Comparison of ENCODE assay signal across 28 mouse cellular contexts in the genomic region with DNA sequence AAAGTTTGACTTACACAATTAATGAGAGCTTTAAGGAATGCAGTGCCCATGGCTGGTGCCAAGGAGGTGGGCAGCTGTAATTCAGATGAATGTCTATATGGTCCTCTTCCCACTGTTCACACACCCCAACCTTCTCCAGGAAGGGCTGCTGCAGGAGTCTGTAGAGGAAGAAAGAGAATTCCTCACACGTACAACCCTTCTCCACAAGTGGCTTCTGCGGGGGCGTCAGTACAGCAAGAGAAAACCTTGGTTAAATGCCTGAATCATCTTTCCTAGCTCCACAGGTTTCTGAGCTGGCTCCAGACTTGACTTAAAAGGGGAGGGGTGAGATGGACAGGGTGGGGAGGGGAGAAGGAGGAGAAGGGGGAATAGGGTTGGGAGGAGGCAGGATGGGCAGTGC.
A peak's percentile ranks its signal among the peaks of the same experiment; 100 is the strongest.
DNase-seq lines count a peak whose midpoint lies in the region; TF ChIP-seq lines count a peak whose summit lies in the region.
"Had no signal": no experiment of that assay in that cellular context is flagged by ENCODE, and none has a peak within 500 bp of the region (broad histone marks: within the 10 kb centered on the region; RNA-seq: fewer than 3 reads in every experiment).

No protein-coding gene starts in this region.

- H3K27ac ChIP-seq in left cerebral cortex, adult 2 months = no peak overlapping the region
- H3K27ac ChIP-seq: embryonic facial prominence, embryonic 12.5 days; heart, embryonic 10.5 days; heart, embryonic 15.5 days; intestine, embryonic 15.5 days; kidney, postnatal 0 days; limb, embryonic 10.5 days; limb, embryonic 15.5 days; liver, embryonic 13.5 days; neural tube, embryonic 15.5 days had no signal

- no peak overlapping the region for H3K4me3 ChIP-seq in left cerebral cortex, adult 2 months
- H3K4me3 ChIP-seq: embryonic facial prominence, embryonic 12.5 days; heart, embryonic 10.5 days; heart, embryonic 15.5 days; intestine, embryonic 15.5 days; limb, embryonic 10.5 days; limb, embryonic 15.5 days; liver, embryonic 13.5 days; neural tube, embryonic 15.5 days had no signal

- no peak for TF ChIP-seq CTCF in left cerebral cortex, adult 2 months (IDR thresholded peaks at IDR 0.05)

- intact Hi-C loops in left cerebral cortex, adult 2 months (cut with DNase I) = no loop called here

- DNase-seq in right cerebral cortex, adult 18-20 months = peak; percentile 71
- DNase-seq in right cerebral cortex, postnatal 4 days = no peak
- DNase-seq in frontal cortex, postnatal 36 days (ENCODE audit: low spot score in 2 of 2) = peak; percentile 47 to 51
- DNase-seq in left cerebral cortex, adult 2 months (ENCODE audit: extremely low spot score in 1 of 2, low spot score in 2 of 2) = peak; percentile 30 to 54
- DNase-seq in telencephalon, adult 2 months (ENCODE audit: low read depth, low spot score) = peak; percentile 19
- DNase-seq in thymus, postnatal 4 days = no peak
- DNase-seq: adrenal gland, adult 8-10 months; B cell, adult 2 months; cerebellum, adult 8-10 months; cerebellum, postnatal 36 days; gastrocnemius, postnatal 14 days; heart, adult 11 months; kidney, adult 8-10 months; kidney, postnatal 4 days; liver, embryonic 13.5 days; lung, adult 18-20 months; lung, postnatal 10 days; midbrain, embryonic 14.5 days; retina, postnatal 1 day; spleen, adult 18-20 months had no signal

Comparison
In these comparisons a context has a peak if more than half of its experiments do, and no peak if none do; other contexts are left out.
1. DNase-seq: peak in right cerebral cortex, adult 18-20 months (single experiment), frontal cortex, postnatal 36 days (2 of 2), left cerebral cortex, adult 2 months (2 of 2) and telencephalon, adult 2 months (single experiment); none in right cerebral cortex, postnatal 4 days (single experiment) and thymus, postnatal 4 days (single experiment).